Mouse (Mus musculus) intestine, embryonic 14.5 days (tissue): Measurements from ENCODE around the gene Hoxd12. TPM values are rescaled to one million over a fixed set of nuclear protein-coding genes. Genes with fewer than 3 reads are reported as not detected.

Experiments
- ATAC-seq: fragments of 200-750 bp; cut with Nextera tagmentation; replicated peaks from 2 replicates; pipeline ENCODE4 v1.8.0; 2017; ENCODE audit warnings: low read depth, moderate number of reproducible peaks, moderate TSS enrichment, moderate library complexity; ENCODE audit not compliant: low FRiP score, low TSS enrichment
- DNase-seq: peaks from one replicate; pipeline ENCODE4 v3.0.0-alpha.2; 2018; ENCODE audit warnings: low spot score
- H3K27ac ChIP-seq: fragments of 300-500 bp; sonication (generic); 2 replicates; pipeline ENCODE4 v1.5.1; 2014; ENCODE audit warnings: low read depth, mild to moderate bottlenecking, control low read depth
- H3K27me3 ChIP-seq: fragments of 300-500 bp; sonication (generic); replicated peaks from 2 replicates; pipeline ENCODE4 v1.6.1; 2014; ENCODE audit warnings: low read length, control low read depth; ENCODE audit not compliant: control insufficient read depth, insufficient read depth
- H3K36me3 ChIP-seq: fragments of 300-500 bp; sonication (generic); 2 replicates; pipeline ENCODE4 v1.6.1; 2014; ENCODE audit warnings: low read length, control low read depth; ENCODE audit not compliant: control insufficient read depth, insufficient read depth
- H3K4me1 ChIP-seq: fragments of 300-500 bp; sonication (generic); replicated peaks from 2 replicates; pipeline ENCODE4 v1.6.1; 2014; ENCODE audit warnings: low read length, control low read depth, mixed read lengths; ENCODE audit not compliant: control insufficient read depth, insufficient read depth
- H3K4me2 ChIP-seq: fragments of 300-500 bp; sonication (generic); 2 replicates; pipeline ENCODE4 v1.6.1; 2014; ENCODE audit warnings: low read length
- H3K4me3 ChIP-seq: fragments of 300-500 bp; sonication (generic); 2 replicates; pipeline ENCODE4 v1.5.1; 2014; ENCODE audit warnings: low read depth, low read length, control low read depth, mixed read lengths
- H3K9ac ChIP-seq: fragments of 300-500 bp; sonication (generic); 2 replicates; pipeline ENCODE4 v1.6.1; 2014; ENCODE audit warnings: mild to moderate bottlenecking, low read length
- H3K9me3 ChIP-seq: fragments of 300-500 bp; sonication (generic); 2 replicates; pipeline ENCODE4 v1.6.1; 2016; ENCODE audit warnings: low read length, control low read depth; ENCODE audit not compliant: control insufficient read depth
- WGBS: fragments of 180-500 bp; shearing (Covaris S2); extraction: QIAGEN DNeasy Blood & Tissue Kit; methylation state at CpG from one replicate; pipeline ENCODE4 v1.1.7; 2014; 5-methylcytosine and 5-hydroxymethylcytosine counted together
- polyA plus RNA-seq: library from polyadenylated mRNA; unstranded; fragments of >200 nt; fragmentation: Nextera tagmentation; extraction: Ambion mirVana; gene quantifications from 2 replicates; pipeline ENCODE4 v1.2.1, GENCODE M21; 2014

Gene Hoxd12
- polyA plus RNA-seq, 1 experiment from 2014 or later = 0.34 TPM

- H3K4me2 ChIP-seq = peak overlapping the region; percentile 28
- H3K9me3 ChIP-seq = no peaks in the 10 kb centered on the region
- H3K27ac ChIP-seq = peak overlapping the region; percentile 54
- peaks cover 100% of the 10 kb centered on the region for H3K27me3 ChIP-seq
- peak overlapping the region; percentile 30 for H3K4me3 ChIP-seq
- H3K36me3 ChIP-seq = no peaks in the 10 kb centered on the region
- 1% methylated on average over 37 of the region's 51 CpGs for WGBS
- ATAC-seq (no peak), DNase-seq (peak; percentile 52)
- peak overlapping the region; percentile 42 for H3K9ac ChIP-seq
- no peaks in the 10 kb centered on the region; the same call in 1 of the 2 replicates for H3K4me1 ChIP-seq
Observed at GRCm38 (mm10) chr2:74682796-74683195, 8.0 kb downstream of the Hoxd12 start.

GRCm38 (mm10) chr2:74683471-74683951 is 8.7 kb downstream of the Hoxd12 start:
- Histone ChIP-seq H3K27me3 (peaks cover 100% of the 10 kb centered on the region), H3K9me3 (no peaks in the 10 kb centered on the region), H3K36me3 (no peaks in the 10 kb centered on the region), H3K4me3 (peak overlapping the region; percentile 30), H3K27ac (0 out of 2 replicates have a peak overlapping the region, but pooled peaks have one; percentile 33), H3K4me2 (no peak overlapping the region), H3K9ac (peak overlapping the region; percentile 12; the same call in 1 of the 2 replicates), H3K4me1 (no peaks in the 10 kb centered on the region; the same call in 1 of the 2 replicates)
- 2% methylated on average over 18 of the region's 18 CpGs for WGBS
- no peak for ATAC-seq
- DNase-seq = peak; percentile 68

GRCm38 (mm10) chr2:74684106-74684505 is 9.3 kb downstream of the Hoxd12 start:
- no peak for ATAC-seq
- Histone ChIP-seq H3K9me3 (no peaks in the 10 kb centered on the region), H3K9ac (peak overlapping the region; percentile 27), H3K4me3 (peak overlapping the region; percentile 30), H3K4me2 (0 out of 2 replicates have a peak overlapping the region, but pooled peaks have one; percentile 9), H3K27me3 (peaks cover 100% of the 10 kb centered on the region), H3K4me1 (no peaks in the 10 kb centered on the region; the same call in 1 of the 2 replicates), H3K27ac (0 out of 2 replicates have a peak overlapping the region, but pooled peaks have one; percentile 33), H3K36me3 (no peaks in the 10 kb centered on the region)
- peak; percentile 62 for DNase-seq
- WGBS = 4% methylated on average over 12 of the region's 12 CpGs

- Histone ChIP-seq H3K4me2 (0 out of 2 replicates have a peak overlapping the region, but pooled peaks have one; percentile 13), H3K9ac (no peak overlapping the region), H3K4me3 (peak overlapping the region; percentile 30; the same call in 1 of the 2 replicates), H3K27me3 (peaks cover 100% of the 10 kb centered on the region), H3K4me1 (no peaks in the 10 kb centered on the region; the same call in 1 of the 2 replicates), H3K36me3 (no peaks in the 10 kb centered on the region), H3K27ac (no peak overlapping the region), H3K9me3 (no peaks in the 10 kb centered on the region)
- ATAC-seq = no peak
- DNase-seq = peak; percentile 53
- 11% methylated on average over 4 of the region's 4 CpGs for WGBS
Observed at GRCm38 (mm10) chr2:74685059-74685603, 10.3 kb downstream of the Hoxd12 start.

- H3K36me3 ChIP-seq = no peaks in the 10 kb centered on the region
- WGBS = 5% methylated on average over 17 of the region's 17 CpGs
- H3K27me3 ChIP-seq = peaks cover 100% of the 10 kb centered on the region
- no peaks in the 10 kb centered on the region for H3K9me3 ChIP-seq
- ATAC-seq = no peak
- peak; percentile 88 for DNase-seq
- H3K4me2 ChIP-seq = peak overlapping the region; percentile 24; the same call in 1 of the 2 replicates
- peak overlapping the region; percentile 17; the same call in 1 of the 2 replicates for H3K4me3 ChIP-seq
- H3K9ac ChIP-seq = peak overlapping the region; percentile 3
- 0 out of 2 replicates have a peak overlapping the region, but pooled peaks have one; percentile 18 for H3K27ac ChIP-seq
- no peaks in the 10 kb centered on the region; the same call in 1 of the 2 replicates for H3K4me1 ChIP-seq
Observed at GRCm38 (mm10) chr2:74686301-74686987, 11.6 kb downstream of the Hoxd12 start.

GRCm38 (mm10) chr2:74686988-74687697 is 12.3 kb downstream of the Hoxd12 start:
- Histone ChIP-seq H3K27me3 (peaks cover 100% of the 10 kb centered on the region), H3K4me3 (peak overlapping the region; percentile 17), H3K27ac (0 out of 2 replicates have a peak overlapping the region, but pooled peaks have one; percentile 18), H3K9ac (peak overlapping the region; percentile 3), H3K36me3 (no peaks in the 10 kb centered on the region), H3K4me2 (peak overlapping the region; percentile 24), H3K9me3 (no peaks in the 10 kb centered on the region), H3K4me1 (no peaks in the 10 kb centered on the region; the same call in 1 of the 2 replicates)
- ATAC-seq (no peak), DNase-seq (peak; percentile 72)
- 2% methylated on average over 27 of the region's 27 CpGs for WGBS

- Histone ChIP-seq H3K4me1 (no peaks in the 10 kb centered on the region), H3K4me3 (peak overlapping the region; percentile 17), H3K36me3 (no peaks in the 10 kb centered on the region), H3K9ac (peak overlapping the region; percentile 3), H3K27me3 (peaks cover 100% of the 10 kb centered on the region), H3K4me2 (peak overlapping the region; percentile 24), H3K27ac (0 out of 2 replicates have a peak overlapping the region, but pooled peaks have one; percentile 34), H3K9me3 (no peaks in the 10 kb centered on the region)
- WGBS = 2% methylated on average over 31 of the region's 31 CpGs
- DNase-seq (peak; percentile 73), ATAC-seq (no peak)
Observed at GRCm38 (mm10) chr2:74687698-74688555, 13.1 kb downstream of the Hoxd12 start.
